Mouse (Mus musculus) neural tube, embryonic 12.5 days (tissue): ENCODE measurements at regions not wholly inside any gene's neighbourhood (a gene's known extent, or its start where the extent isn't known, plus 50 kb on each side); places are given as distances from the start of the nearest gene placed in this dataset.

Source experiments
- ATAC-seq: fragments of 200-750 bp; cut with Nextera tagmentation; 2 replicates; pipeline ENCODE4 v1.8.0; 2017; ENCODE audit warnings: low read depth, mild to moderate bottlenecking, moderate TSS enrichment, moderate library complexity; ENCODE audit not compliant: low FRiP score
- H3K27ac ChIP-seq: fragments of 300-500 bp; sonication (generic); 2 replicates; pipeline ENCODE4 v1.5.1; 2016
- H3K27me3 ChIP-seq: fragments of 300-500 bp; sonication (generic); replicated peaks from 2 replicates; pipeline ENCODE4 v1.6.1; 2016; ENCODE audit warnings: mild to moderate bottlenecking
- H3K36me3 ChIP-seq: fragments of 300-500 bp; sonication (generic); 2 replicates; pipeline ENCODE4 v1.6.1; 2016; ENCODE audit warnings: mild to moderate bottlenecking
- H3K4me1 ChIP-seq: fragments of 300-500 bp; sonication (generic); 2 replicates; pipeline ENCODE4 v1.6.1; 2016
- H3K4me2 ChIP-seq: fragments of 300-500 bp; sonication (generic); replicated peaks from 2 replicates; pipeline ENCODE4 v1.6.1; 2016; ENCODE audit warnings: mild to moderate bottlenecking
- H3K4me3 ChIP-seq: fragments of 300-500 bp; sonication (generic); 2 replicates; pipeline ENCODE4 v1.5.1; 2016
- H3K9ac ChIP-seq: fragments of 300-500 bp; sonication (generic); 2 replicates; pipeline ENCODE4 v1.6.1; 2016; ENCODE audit warnings: mild to moderate bottlenecking
- H3K9me3 ChIP-seq: fragments of 300-500 bp; sonication (generic); 2 replicates; pipeline ENCODE4 v1.6.1; 2016; ENCODE audit warnings: mild to moderate bottlenecking
- WGBS: fragments of 180-500 bp; shearing (Covaris S2); methylation state at CpG from one replicate; pipeline ENCODE4 v1.1.7; 2016; 5-methylcytosine and 5-hydroxymethylcytosine counted together

DNA sequence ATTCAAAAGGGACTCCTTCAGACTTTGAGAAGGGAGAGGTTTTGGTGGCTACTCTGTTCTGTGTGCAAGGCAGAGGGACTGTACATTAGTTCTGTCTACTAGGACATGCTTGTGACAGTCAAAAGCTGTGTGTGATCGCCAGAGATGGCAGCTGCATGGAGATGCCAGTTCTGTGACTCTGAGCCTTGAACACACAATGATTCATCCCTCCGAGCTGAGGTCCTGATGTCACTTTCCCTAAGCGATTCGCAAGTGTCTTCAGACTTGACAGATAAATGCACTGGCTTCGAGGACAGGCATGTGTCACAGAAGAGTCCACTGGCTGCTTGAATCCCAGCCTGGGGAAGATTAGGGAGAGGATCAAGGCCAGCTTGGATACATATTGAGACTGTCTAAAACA lies 218.8 kb downstream of the Gadd45g start:
- Histone ChIP-seq H3K27me3 (no peaks in the 10 kb centered on the region), H3K4me3 (no peak overlapping the region), H3K9ac (no peak overlapping the region), H3K9me3 (no peaks in the 10 kb centered on the region), H3K4me1 (peaks cover 4% of the 10 kb centered on the region), H3K4me2 (no peak overlapping the region), H3K36me3 (no peaks in the 10 kb centered on the region), H3K27ac (no peak overlapping the region)
- no peak for ATAC-seq
- 86% methylated on average over 5 of the region's 5 CpGs for WGBS

DNA sequence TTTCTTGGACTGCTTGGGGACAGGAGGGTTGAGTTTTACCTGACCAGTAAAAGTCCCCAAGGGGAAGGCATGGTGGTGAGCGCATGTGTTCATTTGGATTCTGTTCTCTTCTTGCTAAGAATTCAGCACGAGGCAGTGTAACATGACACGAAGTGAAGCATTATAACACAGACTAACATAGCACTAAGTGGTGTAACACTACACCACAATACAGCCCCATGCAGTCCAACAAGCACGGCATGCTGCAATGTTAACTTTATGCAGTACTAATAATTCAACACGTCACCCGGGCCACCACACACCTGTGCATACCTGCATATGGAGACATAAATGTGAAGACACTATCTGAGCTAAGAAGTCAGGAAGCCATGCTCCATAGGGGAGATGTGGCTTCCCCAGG lies 219.2 kb downstream of the Gadd45g start:
- Histone ChIP-seq H3K9ac (no peak overlapping the region), H3K4me1 (no peaks in the 10 kb centered on the region), H3K4me2 (no peak overlapping the region), H3K4me3 (no peak overlapping the region), H3K36me3 (no peaks in the 10 kb centered on the region), H3K9me3 (no peaks in the 10 kb centered on the region), H3K27ac (no peak overlapping the region), H3K27me3 (no peaks in the 10 kb centered on the region)
- WGBS, result 78% methylated on average over 6 of the region's 6 CpGs
- ATAC-seq, result no peak

DNA sequence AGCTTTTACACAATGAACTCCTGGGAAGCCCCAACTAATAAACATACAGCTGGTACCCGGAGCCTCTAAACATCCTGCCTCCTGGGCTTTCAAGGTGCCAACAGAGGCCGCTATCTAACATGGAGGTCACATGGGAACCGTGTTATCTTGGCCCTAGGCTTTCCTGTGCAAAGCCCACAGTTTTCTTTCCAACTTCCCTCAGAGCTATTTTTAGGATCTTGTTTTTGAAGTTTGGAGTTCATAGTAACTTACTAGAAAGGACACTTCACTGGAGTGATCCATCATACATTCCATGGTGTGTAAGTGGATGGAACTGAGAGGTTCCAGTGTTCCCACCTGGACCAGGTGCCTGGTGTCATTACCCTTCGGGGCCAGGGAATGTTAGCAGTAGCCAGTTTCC lies 220.6 kb downstream of the Gadd45g start:
- Histone ChIP-seq H3K9ac (no peak overlapping the region), H3K4me2 (no peak overlapping the region), H3K27me3 (no peaks in the 10 kb centered on the region), H3K36me3 (no peaks in the 10 kb centered on the region), H3K9me3 (no peaks in the 10 kb centered on the region), H3K27ac (no peak overlapping the region), H3K4me3 (no peak overlapping the region), H3K4me1 (no peaks in the 10 kb centered on the region)
- no peak for ATAC-seq
- 69% methylated on average over 4 of the region's 4 CpGs for WGBS

DNA sequence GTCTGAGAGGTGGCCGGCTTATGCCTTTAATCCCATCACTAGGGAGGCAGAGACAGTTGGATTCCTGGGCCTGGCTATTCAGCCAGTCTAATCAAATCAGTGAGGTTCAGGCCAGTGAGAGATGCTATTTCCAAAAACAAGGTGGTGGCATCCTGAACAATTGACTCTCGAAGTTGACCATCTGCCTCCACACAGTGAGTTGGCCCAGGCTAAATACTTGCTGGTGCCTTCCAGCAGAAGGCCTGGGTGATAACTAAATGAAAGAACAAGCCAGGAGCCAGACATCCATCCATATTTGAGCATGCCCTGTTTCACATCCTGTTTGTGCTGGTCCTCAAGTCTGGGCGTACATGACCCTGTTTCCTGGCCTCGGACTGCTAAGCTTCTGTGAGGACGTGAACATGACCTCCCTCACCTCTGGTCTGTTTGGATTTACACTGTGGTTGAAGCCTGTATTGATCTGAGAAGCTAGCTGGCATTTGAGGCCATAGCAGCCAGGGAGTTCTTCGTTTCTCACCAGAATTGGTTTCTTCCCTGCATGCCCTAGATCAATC lies 222.5 kb downstream of the Gadd45g start:
- Histone ChIP-seq H3K4me3 (no peak overlapping the region), H3K36me3 (no peaks in the 10 kb centered on the region), H3K9ac (no peak overlapping the region), H3K9me3 (no peaks in the 10 kb centered on the region), H3K4me2 (no peak overlapping the region), H3K4me1 (no peaks in the 10 kb centered on the region), H3K27me3 (no peaks in the 10 kb centered on the region), H3K27ac (no peak overlapping the region)
- WGBS, result 77% methylated on average over 6 of the region's 6 CpGs
- ATAC-seq, result no peak

DNA sequence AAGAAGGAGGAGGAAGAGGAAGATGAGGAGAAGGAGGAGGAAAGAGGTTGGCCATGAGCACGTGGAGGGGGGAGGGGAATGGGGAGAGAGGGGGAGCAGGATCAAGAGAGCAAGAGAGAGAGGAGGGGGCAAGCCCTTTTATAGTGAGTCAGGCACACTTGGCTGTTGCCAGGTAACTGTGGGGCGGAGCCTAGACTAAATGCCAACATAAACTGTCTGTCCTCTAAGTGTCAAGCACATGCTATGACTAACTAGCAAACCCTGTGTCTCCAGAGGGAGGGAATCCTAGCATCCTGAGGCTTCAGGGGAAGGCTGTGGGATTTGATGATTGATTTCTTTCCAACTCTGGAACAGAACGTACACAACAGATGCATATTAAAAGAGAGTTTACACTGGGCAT lies 223.2 kb downstream of the Gadd45g start:
- H3K36me3 ChIP-seq, result no peaks in the 10 kb centered on the region
- WGBS, result 60% methylated on average over 3 of the region's 3 CpGs
- no peak for ATAC-seq
- H3K4me1 ChIP-seq, result no peaks in the 10 kb centered on the region
- no peak overlapping the region for H3K27ac ChIP-seq
- no peak overlapping the region for H3K4me2 ChIP-seq
- no peaks in the 10 kb centered on the region for H3K27me3 ChIP-seq
- H3K9ac ChIP-seq, result no peak overlapping the region
- no peak overlapping the region for H3K4me3 ChIP-seq
- no peaks in the 10 kb centered on the region for H3K9me3 ChIP-seq

DNA sequence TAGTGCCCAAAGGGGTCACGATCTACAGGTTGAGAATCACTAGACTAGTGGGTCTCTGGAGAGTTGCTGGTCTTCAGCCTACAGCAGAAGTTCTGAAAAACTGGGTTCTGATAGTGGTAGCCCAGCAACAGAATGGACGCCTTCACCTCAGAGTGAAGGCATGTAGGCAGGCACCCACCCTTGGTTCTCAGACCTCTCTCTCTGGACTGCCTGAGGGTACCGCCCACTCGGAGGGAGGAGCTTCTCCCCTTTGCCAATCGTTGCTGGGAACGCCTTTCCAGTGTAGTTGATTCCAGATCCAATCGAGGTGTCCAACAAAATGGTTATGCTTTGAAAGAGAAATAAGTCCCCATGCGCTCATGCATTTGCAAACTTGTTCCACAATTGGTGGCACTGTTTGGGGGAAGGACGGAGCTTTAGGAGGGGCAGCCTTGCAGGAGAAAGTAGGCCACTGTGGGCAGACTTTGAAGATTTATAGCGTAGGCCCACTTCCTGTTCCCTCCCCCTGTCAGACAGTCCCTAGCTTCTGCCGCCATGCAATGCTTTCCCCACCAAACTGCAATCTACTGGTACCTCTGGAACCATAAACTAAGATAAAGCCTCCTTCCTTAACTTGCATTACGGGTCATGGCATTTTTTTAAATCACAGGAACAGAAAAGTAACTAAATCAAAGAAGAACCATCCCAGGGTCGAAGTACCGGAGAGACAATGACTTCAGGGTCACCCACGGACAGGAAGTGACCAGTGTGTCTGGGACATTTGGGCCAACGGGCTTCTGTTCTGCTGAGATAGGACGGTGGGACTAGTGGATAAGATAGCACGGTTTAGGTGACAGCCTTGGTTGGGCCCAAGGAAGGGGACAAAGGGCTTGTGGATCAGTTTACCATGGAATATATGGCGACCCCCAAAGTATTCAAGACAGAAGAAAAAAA lies 224.5 kb downstream of the Gadd45g start:
- WGBS, result 88% methylated on average over 19 of the region's 19 CpGs
- no peaks in the 10 kb centered on the region for H3K9me3 ChIP-seq
- no peaks in the 10 kb centered on the region for H3K36me3 ChIP-seq
- no peak overlapping the region for H3K4me3 ChIP-seq
- no peak overlapping the region for H3K9ac ChIP-seq
- no peaks in the 10 kb centered on the region for H3K27me3 ChIP-seq
- no peaks in the 10 kb centered on the region for H3K4me1 ChIP-seq
- H3K4me2 ChIP-seq, result no peak overlapping the region
- H3K27ac ChIP-seq, result no peak overlapping the region
- ATAC-seq, result no peak

DNA sequence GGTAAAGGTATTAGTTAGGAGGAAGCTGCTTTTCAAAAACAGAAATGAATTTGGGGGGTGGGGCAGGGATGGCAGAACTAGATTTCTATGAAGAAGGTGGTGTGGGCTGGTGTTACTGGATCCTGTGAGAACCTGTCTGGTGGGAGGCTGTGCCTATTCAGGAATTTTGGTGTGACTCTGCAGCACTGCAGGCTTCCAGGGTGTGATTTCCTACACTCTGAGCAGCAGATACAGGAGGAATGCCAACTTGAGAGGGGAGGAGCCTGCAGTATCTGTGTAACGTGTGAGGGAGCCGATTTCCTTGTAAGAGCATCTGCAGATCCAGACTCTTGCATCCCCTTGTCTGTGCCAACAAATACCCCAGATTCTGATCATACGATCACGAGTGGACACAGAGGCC lies 231.1 kb downstream of the Gadd45g start:
- H3K4me2 ChIP-seq, result no peak overlapping the region
- no peak overlapping the region for H3K4me3 ChIP-seq
- H3K36me3 ChIP-seq, result no peaks in the 10 kb centered on the region
- no peaks in the 10 kb centered on the region for H3K9me3 ChIP-seq
- H3K27ac ChIP-seq, result no peak overlapping the region
- H3K4me1 ChIP-seq, result no peaks in the 10 kb centered on the region
- no peak overlapping the region for H3K9ac ChIP-seq
- WGBS, result 76% methylated on average over 4 of the region's 4 CpGs
- ATAC-seq, result no peak
- no peaks in the 10 kb centered on the region for H3K27me3 ChIP-seq

DNA sequence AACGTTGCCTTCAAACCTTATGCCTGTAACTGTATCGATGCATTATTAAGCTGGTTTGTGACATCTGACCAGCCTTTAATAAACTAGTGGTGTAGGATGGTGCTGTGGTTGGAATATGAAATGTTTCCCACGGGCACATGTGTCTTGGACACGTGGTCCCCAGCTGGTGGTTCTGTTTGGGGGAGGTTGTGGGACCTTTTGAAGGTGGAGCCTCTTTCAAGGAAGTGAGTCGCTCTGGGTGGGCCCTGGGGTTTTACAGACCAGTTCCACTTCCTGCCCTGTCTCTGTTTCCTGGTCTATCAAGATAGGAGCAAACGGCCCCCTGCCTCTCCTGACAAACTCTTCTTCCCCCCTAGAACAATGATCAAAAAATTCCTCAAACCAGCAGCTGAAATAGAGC lies 232.1 kb downstream of the Gadd45g start:
- Histone ChIP-seq H3K9ac (no peak overlapping the region), H3K27ac (no peak overlapping the region), H3K36me3 (no peaks in the 10 kb centered on the region), H3K4me3 (no peak overlapping the region), H3K9me3 (no peaks in the 10 kb centered on the region), H3K27me3 (no peaks in the 10 kb centered on the region), H3K4me1 (no peaks in the 10 kb centered on the region), H3K4me2 (no peak overlapping the region)
- ATAC-seq, result no peak
- 78% methylated on average over 6 of the region's 6 CpGs for WGBS

DNA sequence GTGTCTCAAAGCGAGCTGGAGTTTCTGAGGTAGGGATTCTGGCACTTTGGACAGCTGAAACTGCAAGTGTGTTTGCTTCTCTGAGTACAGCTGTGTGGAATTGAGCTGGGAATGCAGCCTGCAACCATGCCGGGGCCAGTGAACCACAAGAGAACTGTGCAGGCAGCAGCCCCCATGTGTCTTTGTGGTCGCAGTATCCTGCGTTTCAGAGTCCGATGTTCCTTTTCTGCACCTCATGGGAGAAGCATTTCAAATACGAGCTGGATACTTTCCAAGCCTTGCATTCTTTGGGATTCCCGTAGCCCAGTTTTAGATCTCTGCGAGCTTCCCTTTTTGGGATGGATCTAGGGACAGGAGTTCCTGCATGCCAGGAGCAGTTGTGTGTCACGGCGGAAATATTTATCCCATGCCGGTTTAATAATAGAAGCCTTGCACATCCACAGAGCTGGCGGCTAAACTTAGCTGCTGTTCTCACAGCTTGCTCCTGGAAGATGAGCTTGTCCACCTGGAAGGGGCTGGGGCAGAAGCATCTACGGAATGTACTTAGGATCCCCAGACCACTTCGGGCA lies 233.3 kb downstream of the Gadd45g start:
- no peaks in the 10 kb centered on the region for H3K4me1 ChIP-seq
- no peak overlapping the region for H3K4me2 ChIP-seq
- no peak overlapping the region for H3K4me3 ChIP-seq
- WGBS, result 75% methylated on average over 14 of the region's 14 CpGs
- no peak overlapping the region for H3K9ac ChIP-seq
- no peaks in the 10 kb centered on the region for H3K36me3 ChIP-seq
- no peaks in the 10 kb centered on the region for H3K9me3 ChIP-seq
- no peaks in the 10 kb centered on the region for H3K27me3 ChIP-seq
- H3K27ac ChIP-seq, result no peak overlapping the region
- ATAC-seq, result no peak

DNA sequence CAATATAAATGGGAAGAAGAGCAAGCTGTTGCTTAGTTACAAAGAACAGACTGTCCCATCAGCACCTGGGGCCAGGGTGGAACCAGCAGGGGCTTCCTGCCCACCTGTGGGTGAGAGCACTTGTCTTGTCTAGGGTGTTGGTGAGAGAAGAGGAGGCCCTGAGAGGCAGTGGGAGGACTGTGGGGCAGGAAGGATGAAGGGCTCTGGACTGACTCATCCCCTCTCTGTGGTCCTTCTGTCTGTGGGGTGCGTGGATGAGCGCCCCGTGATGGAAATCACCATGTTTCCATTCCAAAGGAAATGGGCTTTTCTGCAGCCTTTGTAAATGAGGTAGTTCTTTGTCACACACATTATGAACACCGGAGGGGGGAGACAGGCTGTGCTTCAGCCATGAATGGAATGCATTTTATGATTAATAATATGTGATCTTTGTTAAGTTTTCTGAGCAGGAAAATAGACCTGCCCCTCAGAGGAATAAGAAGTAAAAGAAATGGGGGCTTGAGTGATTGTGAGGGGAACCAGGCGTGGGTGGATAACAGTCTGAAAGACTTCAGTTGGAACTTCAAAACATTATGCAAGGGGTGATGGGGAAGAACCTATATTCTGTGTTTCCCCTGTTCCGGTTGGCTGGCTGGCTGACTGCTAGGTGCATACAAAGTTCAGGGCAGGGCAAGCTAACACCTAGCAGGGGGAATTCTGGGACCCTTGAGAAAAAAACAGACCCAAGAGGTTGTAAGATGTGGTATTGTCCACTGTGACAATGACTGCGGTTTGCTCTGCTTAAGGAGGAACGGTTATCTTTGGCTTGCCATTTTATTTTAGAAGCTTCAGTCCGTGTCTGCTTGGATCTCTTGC lies 237.3 kb downstream of the Gadd45g start:
- no peaks in the 10 kb centered on the region for H3K9me3 ChIP-seq
- 72% methylated on average over 9 of the region's 9 CpGs for WGBS

DNA sequence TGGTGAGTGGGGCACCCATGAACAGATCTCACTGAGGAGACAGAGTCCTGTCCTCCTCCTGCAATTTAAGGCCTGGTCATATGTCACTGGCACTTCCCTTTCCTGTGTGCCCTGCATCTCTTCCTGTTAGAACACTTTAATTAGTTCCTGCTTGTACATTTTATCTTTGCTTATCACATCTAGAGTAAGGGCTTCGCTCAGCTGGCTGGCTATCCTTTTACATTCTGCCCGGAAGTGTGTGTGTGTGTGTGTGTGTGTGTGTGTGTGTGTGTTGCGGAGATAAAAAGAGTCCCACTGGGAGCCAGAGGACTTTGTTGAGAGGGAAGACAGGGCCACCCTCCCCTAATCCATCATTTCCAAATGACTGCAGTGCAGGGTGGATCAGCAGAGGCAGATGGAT lies 238.6 kb downstream of the Gadd45g start:
- Histone ChIP-seq H3K4me2 (no peak overlapping the region), H3K27ac (no peak overlapping the region), H3K9ac (no peak overlapping the region), H3K9me3 (no peaks in the 10 kb centered on the region), H3K36me3 (no peaks in the 10 kb centered on the region), H3K4me3 (no peak overlapping the region), H3K27me3 (0 out of 2 replicates have a peak, but pooled peaks cover 4% of the 10 kb centered on the region), H3K4me1 (0 out of 2 replicates have a peak, but pooled peaks cover 8% of the 10 kb centered on the region)
- 41% methylated on average over 3 of the region's 3 CpGs for WGBS
- ATAC-seq, result no peak

More for the DNA sequence above, 237.3 kb downstream of the Gadd45g start:
- Histone ChIP-seq H3K4me1 (0 out of 2 replicates have a peak, but pooled peaks cover 8% of the 10 kb centered on the region), H3K36me3 (no peaks in the 10 kb centered on the region), H3K27ac (no peak overlapping the region), H3K4me3 (no peak overlapping the region), H3K9ac (no peak overlapping the region), H3K27me3 (no peaks in the 10 kb centered on the region), H3K4me2 (no peak overlapping the region)
- ATAC-seq, result no peak

DNA sequence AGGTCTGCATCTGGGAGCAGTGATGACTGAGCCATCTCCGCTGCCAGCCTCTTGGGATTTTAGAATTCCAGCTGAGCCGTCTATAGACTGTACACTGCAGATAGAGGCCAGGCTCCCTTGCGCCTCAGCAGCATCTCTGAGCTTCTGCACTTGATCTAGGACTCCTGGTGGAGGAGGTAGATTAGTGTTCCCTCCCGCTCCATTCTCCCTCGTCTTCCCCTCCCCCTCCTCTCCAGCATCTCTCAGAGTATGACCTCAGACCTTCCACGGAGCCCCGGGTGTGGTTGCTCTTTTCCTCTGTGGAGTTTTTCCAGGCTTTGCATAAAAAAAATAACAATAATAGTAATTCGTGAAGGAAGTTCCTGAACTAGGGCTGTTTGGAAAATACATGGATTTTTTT lies 241.8 kb downstream of the Gadd45g start:
- Histone ChIP-seq H3K9me3 (no peaks in the 10 kb centered on the region), H3K27me3 (0 out of 2 replicates have a peak, but pooled peaks cover 4% of the 10 kb centered on the region), H3K9ac (no peak overlapping the region), H3K27ac (no peak overlapping the region), H3K4me1 (0 out of 2 replicates have a peak, but pooled peaks cover 8% of the 10 kb centered on the region), H3K4me3 (no peak overlapping the region), H3K36me3 (no peaks in the 10 kb centered on the region), H3K4me2 (no peak overlapping the region)
- 50% methylated on average over 8 of the region's 8 CpGs for WGBS
- no peak for ATAC-seq
